9 mouse cellular contexts compared by ENCODE assay signal in the genomic region with DNA sequence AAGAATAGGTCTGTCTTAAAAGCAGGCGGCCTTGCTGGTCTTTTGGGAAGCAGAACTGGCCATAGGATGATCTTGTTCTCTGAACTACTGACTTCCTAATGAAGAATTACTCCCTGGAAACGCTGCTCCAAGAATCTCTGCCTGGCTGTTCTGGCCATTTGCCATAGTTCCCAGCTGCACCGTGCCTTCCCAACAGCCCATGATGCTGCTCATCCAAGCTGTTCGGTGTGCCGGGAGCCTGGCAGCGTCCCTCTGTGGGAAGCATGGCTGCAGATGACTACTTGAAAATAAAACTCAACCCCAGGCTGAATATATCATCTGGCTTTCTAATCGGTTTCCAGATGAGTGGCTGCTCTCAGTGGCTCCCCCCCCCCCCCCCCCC.
A peak's percentile ranks its signal among the peaks of the same experiment; 100 is the strongest.
DNase-seq lines count a peak whose midpoint lies in the region; ATAC-seq and TF ChIP-seq lines count a peak whose summit lies in the region.
"Had no signal": no experiment of that assay in that cellular context is flagged by ENCODE, and none has a peak within 500 bp of the region (broad histone marks: within the 10 kb centered on the region; RNA-seq: fewer than 3 reads in every experiment).

No protein-coding gene starts in this region.

- no peak overlapping the region for H3K4me3 ChIP-seq in embryonic facial prominence, embryonic 12.5 days
- no peak overlapping the region for H3K4me3 ChIP-seq in embryonic facial prominence, embryonic 10.5 days
- H3K4me3 ChIP-seq: limb, embryonic 12.5 days had no signal

- no peaks in the 10 kb centered on the region for H3K27me3 ChIP-seq in embryonic facial prominence, embryonic 12.5 days
- no peaks in the 10 kb centered on the region for H3K27me3 ChIP-seq in embryonic facial prominence, embryonic 10.5 days (replicated peaks; ENCODE audit: low read depth, poor library complexity, severe bottlenecking)
- H3K27me3 ChIP-seq: limb, embryonic 12.5 days had no signal

- no peak for ATAC-seq in embryonic facial prominence, embryonic 12.5 days (ENCODE audit: insufficient number of reproducible peaks, insufficient read depth, low FRiP score, low TSS enrichment)

- 51% methylated on average over 7 of the region's 7 CpGs for WGBS in embryonic facial prominence, embryonic 12.5 days
- 88% methylated on average over 7 of the region's 7 CpGs for WGBS in embryonic facial prominence, embryonic 10.5 days

- H3K4me2 ChIP-seq in embryonic facial prominence, embryonic 12.5 days (replicated peaks): no peak overlapping the region
- H3K4me2 ChIP-seq: limb, embryonic 12.5 days had no signal

- H3K4me1 ChIP-seq in embryonic facial prominence, embryonic 12.5 days: peaks cover 7% of the 10 kb centered on the region; the same call in 1 of the 2 replicates
- peaks cover 14% of the 10 kb centered on the region for H3K4me1 ChIP-seq in embryonic facial prominence, embryonic 10.5 days

- no peaks in the 10 kb centered on the region for H3K36me3 ChIP-seq in embryonic facial prominence, embryonic 12.5 days
- H3K36me3 ChIP-seq in embryonic facial prominence, embryonic 10.5 days (replicated peaks): no peaks in the 10 kb centered on the region
- H3K36me3 ChIP-seq: limb, embryonic 12.5 days had no signal

- no peak for TF ChIP-seq CTCF in brain, embryonic 14.5 days (IDR thresholded peaks at IDR 0.05; ENCODE audit: borderline replicate concordance, extremely low read depth, insufficient read depth, insufficient read length)

- DNase-seq in embryonic facial prominence, embryonic 10.5 days (ENCODE audit: low spot score): no peak
- peak; percentile 95 for DNase-seq in brain, embryonic 14.5 days (ENCODE audit: low read depth)
- DNase-seq in frontal cortex, postnatal 25 days (ENCODE audit: low spot score in 2 of 2): peak; percentile 40 to 46
- DNase-seq in layer of hippocampus, adult 11-12 months (ENCODE audit: low spot score): peak; percentile 84
- DNase-seq in lung, postnatal 14 days: peak; percentile 55
- peak; percentile 72 for DNase-seq in telencephalon, adult 2 months (ENCODE audit: low read depth, low spot score)
- DNase-seq in urinary bladder, postnatal 10 days (ENCODE audit: low spot score): no peak

- H3K9me3 ChIP-seq in embryonic facial prominence, embryonic 12.5 days: no peaks in the 10 kb centered on the region
- H3K9me3 ChIP-seq in embryonic facial prominence, embryonic 10.5 days: no peaks in the 10 kb centered on the region
- H3K9me3 ChIP-seq: limb, embryonic 12.5 days had no signal

- H3K9ac ChIP-seq in embryonic facial prominence, embryonic 12.5 days: no peak overlapping the region
- H3K9ac ChIP-seq: limb, embryonic 12.5 days had no signal

- 0 out of 2 replicates have a peak overlapping the region, but pooled peaks have one; percentile 42 for H3K27ac ChIP-seq in embryonic facial prominence, embryonic 12.5 days
- no peak overlapping the region for H3K27ac ChIP-seq in embryonic facial prominence, embryonic 10.5 days (replicated peaks)
- H3K27ac ChIP-seq: limb, embryonic 12.5 days had no signal

- no peak for TF ChIP-seq POLR2A in brain, embryonic 14.5 days (IDR thresholded peaks at IDR 0.05; ENCODE audit: borderline replicate concordance, extremely low read depth, insufficient read depth, insufficient read length, poor library complexity, severe bottlenecking)

Comparison
In these comparisons a context has a peak if more than half of its experiments do, and no peak if none do; other contexts are left out.
1. DNase-seq: peak in brain, embryonic 14.5 days (single experiment), frontal cortex, postnatal 25 days (2 of 2), layer of hippocampus, adult 11-12 months (single experiment), lung, postnatal 14 days (single experiment) and telencephalon, adult 2 months (single experiment); none in embryonic facial prominence, embryonic 10.5 days (single experiment) and urinary bladder, postnatal 10 days (single experiment).